Mouse (Mus musculus) forebrain, embryonic 13.5 days (tissue): ENCODE measurements around the gene Tnks2. TPM values are rescaled to one million over a fixed set of nuclear protein-coding genes. Genes with fewer than 3 reads are reported as not detected.
"Not testable (repeated sequence)": the region's sequence is repeated elsewhere in the genome, so short reads cannot be mapped to it uniquely, and the experiment has no call there.

Experiments
- ATAC-seq: fragments of 200-750 bp; cut with Nextera tagmentation; 2 replicates; pipeline ENCODE4 v1.8.0; 2017
- H3K27ac ChIP-seq: fragments of 300-500 bp; sonication (generic); 2 replicates; pipeline ENCODE4 v1.5.1; 2015; ENCODE audit warnings: inconsistent platforms, mild to moderate bottlenecking, moderate library complexity
- H3K27me3 ChIP-seq: fragments of 300-500 bp; sonication (generic); 2 replicates; pipeline ENCODE4 v1.6.1; 2015; ENCODE audit warnings: mild to moderate bottlenecking, inconsistent platforms
- H3K36me3 ChIP-seq: fragments of 300-500 bp; sonication (generic); 2 replicates; pipeline ENCODE4 v1.6.1; 2015; ENCODE audit warnings: mild to moderate bottlenecking, inconsistent platforms; ENCODE audit not compliant: poor library complexity, severe bottlenecking
- H3K4me1 ChIP-seq: fragments of 300-500 bp; sonication (generic); 2 replicates; pipeline ENCODE4 v1.6.1; 2015; ENCODE audit warnings: inconsistent platforms
- H3K4me2 ChIP-seq: fragments of 300-500 bp; sonication (generic); 2 replicates; pipeline ENCODE4 v1.6.1; 2015; ENCODE audit warnings: inconsistent platforms, mild to moderate bottlenecking, moderate library complexity
- H3K4me3 ChIP-seq: fragments of 300-500 bp; sonication (generic); 2 replicates; pipeline ENCODE4 v1.5.1; 2015; ENCODE audit warnings: mild to moderate bottlenecking, inconsistent platforms
- H3K9ac ChIP-seq: fragments of 300-500 bp; sonication (generic); 2 replicates; pipeline ENCODE4 v1.6.1; 2015; ENCODE audit warnings: mild to moderate bottlenecking, inconsistent platforms
- H3K9me3 ChIP-seq: fragments of 300-500 bp; sonication (generic); replicated peaks from 2 replicates; pipeline ENCODE4 v1.6.1; 2016; ENCODE audit warnings: inconsistent platforms
- WGBS: fragments of 180-500 bp; shearing (Covaris S2); methylation state at CpG from one replicate; pipeline ENCODE4 v1.1.7; 2015; 5-methylcytosine and 5-hydroxymethylcytosine counted together
- polyA plus RNA-seq: library from polyadenylated mRNA; unstranded; fragments of >200 nt; fragmentation: Nextera tagmentation; extraction: Ambion mirVana; gene quantifications from 2 replicates; pipeline ENCODE4 v1.2.1, GENCODE M21; 2015

The Tnks2 gene
- polyA plus RNA-seq, 1 experiment from 2014 or later: 41.5 TPM

- Histone ChIP-seq H3K9me3 (no peaks in the 10 kb centered on the region), H3K27me3 (no peaks in the 10 kb centered on the region), H3K36me3 (no peaks in the 10 kb centered on the region), H3K27ac (no peak overlapping the region), H3K9ac (no peak overlapping the region), H3K4me3 (no peak overlapping the region), H3K4me2 (no peak overlapping the region), H3K4me1 (no peaks in the 10 kb centered on the region)
- no peak for ATAC-seq
- WGBS: 68% methylated on average over 21 of the region's 21 CpGs
These were observed 25.5 kb upstream of the Tnks2 start for GRCm38 (mm10) chr19:36808426-36809105.

GRCm38 (mm10) chr19:36809476-36810168 is 24.4 kb upstream of the Tnks2 start:
- H3K27ac ChIP-seq: no peak overlapping the region
- no peaks in the 10 kb centered on the region for H3K4me1 ChIP-seq
- ATAC-seq: no peak
- no peaks in the 10 kb centered on the region for H3K27me3 ChIP-seq
- no peak overlapping the region for H3K4me3 ChIP-seq
- H3K9me3 ChIP-seq: no peaks in the 10 kb centered on the region
- WGBS: 39% methylated on average over 12 of the region's 12 CpGs
- H3K4me2 ChIP-seq: no peak overlapping the region
- H3K9ac ChIP-seq: no peak overlapping the region
- no peaks in the 10 kb centered on the region for H3K36me3 ChIP-seq

GRCm38 (mm10) chr19:36812011-36812410 is 22.0 kb upstream of the Tnks2 start:
- Histone ChIP-seq H3K4me1 (no peaks in the 10 kb centered on the region), H3K36me3 (no peaks in the 10 kb centered on the region), H3K9ac (no peak overlapping the region), H3K4me3 (no peak overlapping the region), H3K27ac (no peak overlapping the region), H3K9me3 (no peaks in the 10 kb centered on the region), H3K4me2 (no peak overlapping the region), H3K27me3 (no peaks in the 10 kb centered on the region)
- ATAC-seq: no peak
- 40% methylated on average over 8 of the region's 8 CpGs for WGBS

GRCm38 (mm10) chr19:36815396-36816271 is 18.4 kb upstream of the Tnks2 start:
- no peak overlapping the region for H3K9ac ChIP-seq
- 14% methylated on average over 32 of the region's 32 CpGs for WGBS
- no peaks in the 10 kb centered on the region for H3K27me3 ChIP-seq
- no peak overlapping the region for H3K4me3 ChIP-seq
- ATAC-seq: peak; percentile 72
- H3K36me3 ChIP-seq: no peaks in the 10 kb centered on the region
- no peaks in the 10 kb centered on the region for H3K9me3 ChIP-seq
- peak overlapping the region; percentile 50 for H3K4me2 ChIP-seq
- peaks cover 8% of the 10 kb centered on the region for H3K4me1 ChIP-seq
- no peak overlapping the region for H3K27ac ChIP-seq

- Histone ChIP-seq H3K27me3 (no peaks in the 10 kb centered on the region), H3K4me3 (peak overlapping the region; percentile 38), H3K4me2 (peak overlapping the region; percentile 66), H3K36me3 (no peaks in the 10 kb centered on the region), H3K9ac (peak overlapping the region; percentile 51), H3K4me1 (peaks cover 8% of the 10 kb centered on the region), H3K9me3 (no peaks in the 10 kb centered on the region), H3K27ac (no peak overlapping the region)
- peak; percentile 59 for ATAC-seq
- 3% methylated on average over 22 of the region's 22 CpGs for WGBS
These were observed 15.7 kb upstream of the Tnks2 start for GRCm38 (mm10) chr19:36818141-36818885.

- Histone ChIP-seq H3K27ac (no peak overlapping the region), H3K4me3 (no peak overlapping the region), H3K9me3 (no peaks in the 10 kb centered on the region), H3K4me2 (no peak overlapping the region), H3K36me3 (no peaks in the 10 kb centered on the region), H3K4me1 (peaks cover 8% of the 10 kb centered on the region), H3K9ac (no peak overlapping the region), H3K27me3 (no peaks in the 10 kb centered on the region)
- ATAC-seq: no peak
- 70% methylated on average over 5 of the region's 6 CpGs for WGBS
These were observed 14.8 kb upstream of the Tnks2 start for GRCm38 (mm10) chr19:36819199-36819598.

GRCm38 (mm10) chr19:36820469-36820868 is 13.6 kb upstream of the Tnks2 start:
- H3K27me3 ChIP-seq: no peaks in the 10 kb centered on the region
- no peak overlapping the region for H3K9ac ChIP-seq
- H3K4me3 ChIP-seq: no peak overlapping the region
- H3K4me1 ChIP-seq: peaks cover 8% of the 10 kb centered on the region
- no peak overlapping the region for H3K4me2 ChIP-seq
- 87% methylated on average over 4 of the region's 4 CpGs for WGBS
- H3K9me3 ChIP-seq: no peaks in the 10 kb centered on the region
- H3K36me3 ChIP-seq: no peaks in the 10 kb centered on the region
- no peak for ATAC-seq
- H3K27ac ChIP-seq: no peak overlapping the region

GRCm38 (mm10) chr19:36821301-36821700 is 12.7 kb upstream of the Tnks2 start:
- not testable (repeated sequence) for H3K9ac ChIP-seq, H3K36me3 ChIP-seq, H3K27ac ChIP-seq, H3K4me2 ChIP-seq, H3K4me3 ChIP-seq, H3K27me3 ChIP-seq, ATAC-seq, H3K4me1 ChIP-seq, H3K9me3 ChIP-seq
- 85% methylated on average over 6 of the region's 6 CpGs for WGBS

- no peaks in the 10 kb centered on the region for H3K36me3 ChIP-seq
- no peaks in the 10 kb centered on the region for H3K27me3 ChIP-seq
- H3K4me3 ChIP-seq: no peak overlapping the region
- no peak overlapping the region for H3K4me2 ChIP-seq
- ATAC-seq: no peak
- WGBS: 94% methylated on average over 4 of the region's 4 CpGs
- H3K4me1 ChIP-seq: peaks cover 8% of the 10 kb centered on the region
- H3K9ac ChIP-seq: no peak overlapping the region
- H3K27ac ChIP-seq: no peak overlapping the region
- H3K9me3 ChIP-seq: no peaks in the 10 kb centered on the region
These were observed 11.3 kb upstream of the Tnks2 start for GRCm38 (mm10) chr19:36822701-36823100.

GRCm38 (mm10) chr19:36827650-36828049 is 6.4 kb upstream of the Tnks2 start:
- Histone ChIP-seq H3K27me3 (no peaks in the 10 kb centered on the region), H3K36me3 (no peaks in the 10 kb centered on the region), H3K4me3 (no peak overlapping the region), H3K4me2 (no peak overlapping the region), H3K9me3 (no peaks in the 10 kb centered on the region), H3K9ac (no peak overlapping the region), H3K27ac (no peak overlapping the region), H3K4me1 (no peaks in the 10 kb centered on the region)
- WGBS: 93% methylated on average over 5 of the region's 5 CpGs
- ATAC-seq: no peak

- H3K27ac ChIP-seq: no peak overlapping the region
- H3K36me3 ChIP-seq: no peaks in the 10 kb centered on the region
- ATAC-seq: no peak
- no peaks in the 10 kb centered on the region for H3K27me3 ChIP-seq
- no peak overlapping the region for H3K9ac ChIP-seq
- no peaks in the 10 kb centered on the region for H3K9me3 ChIP-seq
- 59% methylated on average over 8 of the region's 8 CpGs for WGBS
- no peak overlapping the region for H3K4me2 ChIP-seq
- no peak overlapping the region for H3K4me3 ChIP-seq
- peaks cover 6% of the 10 kb centered on the region for H3K4me1 ChIP-seq
These were observed 5.7 kb upstream of the Tnks2 start for GRCm38 (mm10) chr19:36828322-36828721.
